ENCODE assay signal across 22 mouse cellular contexts in the genomic region with DNA sequence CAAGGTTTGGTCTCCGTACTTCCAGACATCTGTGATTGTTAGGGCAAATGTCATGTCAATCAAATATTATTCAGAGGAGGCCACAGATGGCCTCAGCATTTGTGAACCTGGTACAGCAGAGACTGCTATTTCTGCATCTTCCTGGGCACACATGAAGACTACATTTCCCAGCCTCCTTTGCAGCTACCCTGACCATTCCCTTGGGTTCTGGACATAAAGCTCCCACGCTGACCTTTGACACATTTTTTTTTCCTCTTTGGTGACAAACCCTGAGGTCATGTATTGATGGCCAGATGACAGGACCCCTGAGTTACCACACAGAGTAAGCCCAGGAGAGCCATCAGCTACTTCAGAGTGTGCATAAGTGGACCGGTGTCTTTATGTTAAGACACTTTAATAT.
"Had no signal": no experiment of that assay in that cellular context is flagged by ENCODE, and none has a peak within 500 bp of the region (broad histone marks: within the 10 kb centered on the region; RNA-seq: fewer than 3 reads in every experiment).

No protein-coding gene starts in this region.

- H3K4me3 ChIP-seq: limb, embryonic 12.5 days; limb, embryonic 15.5 days; liver, embryonic 12.5 days; liver, embryonic 15.5 days; midbrain, embryonic 12.5 days; midbrain, embryonic 15.5 days; neural tube, embryonic 12.5 days; neural tube, embryonic 15.5 days; stomach, embryonic 15.5 days had no signal

- H3K9ac ChIP-seq: limb, embryonic 12.5 days; limb, embryonic 15.5 days; liver, embryonic 12.5 days; liver, embryonic 15.5 days; midbrain, embryonic 12.5 days; midbrain, embryonic 15.5 days; neural tube, embryonic 12.5 days; neural tube, embryonic 15.5 days; stomach, embryonic 15.5 days had no signal

- H3K9me3 ChIP-seq: limb, embryonic 12.5 days; limb, embryonic 15.5 days; liver, embryonic 12.5 days; liver, embryonic 15.5 days; midbrain, embryonic 12.5 days; midbrain, embryonic 15.5 days; neural tube, embryonic 12.5 days; neural tube, embryonic 15.5 days; stomach, embryonic 15.5 days had no signal

- H3K36me3 ChIP-seq: limb, embryonic 12.5 days; limb, embryonic 15.5 days; liver, embryonic 12.5 days; liver, embryonic 15.5 days; midbrain, embryonic 12.5 days; midbrain, embryonic 15.5 days; neural tube, embryonic 12.5 days; neural tube, embryonic 15.5 days; stomach, embryonic 15.5 days had no signal

- ATAC-seq: liver, embryonic 12.5 days; midbrain, embryonic 15.5 days had no signal

- DNase-seq: kidney, adult 18-20 months; kidney, adult 9 months; kidney, postnatal 10 days; kidney, postnatal 4 days; left cerebral cortex, postnatal 4 days; lung, adult 2 months; lung, postnatal 14 days; lung, postnatal 4 days; right cerebral cortex, adult 18-20 months; right cerebral cortex, postnatal 14 days; right cerebral cortex, postnatal 4 days; spleen, adult 18-20 months; thymus, postnatal 25 days had no signal

- H3K27ac ChIP-seq: limb, embryonic 12.5 days; limb, embryonic 15.5 days; liver, embryonic 12.5 days; liver, embryonic 15.5 days; midbrain, embryonic 12.5 days; midbrain, embryonic 15.5 days; neural tube, embryonic 12.5 days; neural tube, embryonic 15.5 days; stomach, embryonic 15.5 days had no signal

- H3K27me3 ChIP-seq: limb, embryonic 15.5 days; liver, embryonic 12.5 days; liver, embryonic 15.5 days; midbrain, embryonic 12.5 days; midbrain, embryonic 15.5 days; neural tube, embryonic 12.5 days; neural tube, embryonic 15.5 days; stomach, embryonic 15.5 days had no signal

- H3K4me1 ChIP-seq: liver, embryonic 12.5 days; midbrain, embryonic 12.5 days; midbrain, embryonic 15.5 days; neural tube, embryonic 12.5 days; neural tube, embryonic 15.5 days; stomach, embryonic 15.5 days had no signal

- H3K4me2 ChIP-seq: limb, embryonic 12.5 days; limb, embryonic 15.5 days; liver, embryonic 12.5 days; liver, embryonic 15.5 days; midbrain, embryonic 12.5 days; midbrain, embryonic 15.5 days; neural tube, embryonic 12.5 days; neural tube, embryonic 15.5 days; stomach, embryonic 15.5 days had no signal
